Mouse (Mus musculus) stomach, postnatal 0 days (tissue): Measurements from ENCODE around the gene Foxn2.

Experiments
- CTCF ChIP-seq: IDR thresholded peaks from 2 replicates; pipeline ENCODE4 v1.5.1; 2016; ENCODE audit warnings: antibody characterized with exemption, low read depth, mild to moderate bottlenecking, moderate library complexity
- EP300 ChIP-seq: optimal IDR thresholded peaks from 2 replicates; pipeline ENCODE3; 2016; ENCODE audit warnings: antibody characterized with exemption

- no peak for TF ChIP-seq CTCF
- TF ChIP-seq EP300 = no peak
These were observed 44.4 kb downstream of the Foxn2 start for GRCm38 (mm10) chr17:88484951-88485350.
